Mouse (Mus musculus): ENCODE results near the gene Blvrb. TPM values are rescaled to one million over a fixed set of nuclear protein-coding genes. Genes with fewer than 3 reads are reported as not detected.

The Blvrb gene
- polyA plus RNA-seq, 1 experiment from 2014 or later: 97.3 TPM

DNA sequence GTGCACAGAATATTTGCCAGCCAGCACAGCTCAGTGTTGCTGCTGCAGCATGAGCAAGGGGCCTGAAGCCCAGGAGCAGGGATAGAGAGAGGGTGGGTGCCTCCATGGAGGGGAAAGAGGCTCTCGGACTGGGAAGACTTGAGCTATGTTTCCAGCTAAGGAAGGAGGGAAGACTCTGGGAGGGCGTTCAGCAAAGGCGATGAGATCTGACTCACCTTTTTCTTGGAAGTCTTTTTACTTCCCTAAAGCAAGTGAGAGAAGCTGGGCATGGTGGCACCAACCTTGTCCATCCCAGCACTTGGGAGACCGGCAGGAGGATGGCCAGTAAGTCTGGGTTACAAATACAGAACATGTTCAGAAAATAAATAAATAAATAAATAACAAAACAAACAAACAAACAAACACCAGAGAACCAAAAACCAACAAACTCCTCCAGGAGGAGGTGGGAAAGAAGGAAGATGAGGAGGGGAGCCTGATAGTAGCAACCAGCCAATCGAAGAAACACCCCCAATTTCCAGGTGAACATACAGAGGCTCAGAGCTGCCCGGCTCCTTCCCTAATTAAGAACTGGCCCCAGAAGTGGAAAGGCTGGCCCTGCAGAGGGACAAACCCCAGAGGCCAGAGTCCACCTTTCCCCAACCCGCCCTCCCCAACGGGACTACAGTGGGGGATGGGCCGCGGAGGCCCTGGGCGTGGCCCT, 33.3 kb downstream of the Blvrb start:
- TF ChIP-seq EP300 (optimal IDR thresholded peaks at IDR 0.05): peak; percentile 8
- no peak for TF ChIP-seq CTCF (IDR thresholded peaks at IDR 0.05; ENCODE audit: low read depth)
- no peaks in the 10 kb centered on the region for H3K9me3 ChIP-seq (ENCODE audit: control insufficient read depth, low read length)
- H3K9ac ChIP-seq (ENCODE audit: low read length): peak overlapping the region; percentile 2
- peak overlapping the region; percentile 33 for H3K4me3 ChIP-seq (ENCODE audit: low read depth, low read length)
- H3K27me3 ChIP-seq (ENCODE audit: control insufficient read depth, insufficient read depth, low read length): no peaks in the 10 kb centered on the region
- no peaks in the 10 kb centered on the region for H3K4me1 ChIP-seq (replicated peaks; ENCODE audit: control insufficient read depth, insufficient read depth)
- ATAC-seq (ENCODE audit: low FRiP score, low TSS enrichment) (peak; percentile 38), DNase-seq (ENCODE audit: low spot score) (peak; percentile 45)
- peak overlapping the region; percentile 79 for H3K27ac ChIP-seq (replicated peaks)
- 4% methylated on average over 11 of the region's 11 CpGs for WGBS
- H3K4me2 ChIP-seq (replicated peaks; ENCODE audit: low read depth): peak overlapping the region; percentile 57
- H3K36me3 ChIP-seq (ENCODE audit: control insufficient read depth, insufficient read depth, low read length): peaks cover 4% of the 10 kb centered on the region; the same call in 1 of the 2 replicates

GRCm38 (mm10) chr7:27481627-27481969, 33.8 kb downstream of the Blvrb start:
- peak overlapping the region; percentile 2 for H3K9ac ChIP-seq (ENCODE audit: low read length)
- no peak; the same call in 1 of the 2 replicates for TF ChIP-seq CTCF (IDR thresholded peaks at IDR 0.05; ENCODE audit: low read depth)
- no peak for TF ChIP-seq EP300 (optimal IDR thresholded peaks at IDR 0.05)
- peak overlapping the region; percentile 57 for H3K4me2 ChIP-seq (replicated peaks; ENCODE audit: low read depth)
- peak overlapping the region; percentile 33 for H3K4me3 ChIP-seq (ENCODE audit: low read depth, low read length)
- DNase-seq (ENCODE audit: low spot score): peak; percentile 99
- H3K27me3 ChIP-seq (ENCODE audit: control insufficient read depth, insufficient read depth, low read length): no peaks in the 10 kb centered on the region
- H3K36me3 ChIP-seq (ENCODE audit: control insufficient read depth, insufficient read depth, low read length): no peaks in the 10 kb centered on the region
- no peaks in the 10 kb centered on the region for H3K9me3 ChIP-seq (ENCODE audit: control insufficient read depth, low read length)
- ATAC-seq (ENCODE audit: low FRiP score, low TSS enrichment): peak; percentile 97
- WGBS: 0% methylated on average over 4 of the region's 12 CpGs
- H3K27ac ChIP-seq (replicated peaks): peak overlapping the region; percentile 79
- H3K4me1 ChIP-seq (replicated peaks; ENCODE audit: control insufficient read depth, insufficient read depth): no peaks in the 10 kb centered on the region

DNA sequence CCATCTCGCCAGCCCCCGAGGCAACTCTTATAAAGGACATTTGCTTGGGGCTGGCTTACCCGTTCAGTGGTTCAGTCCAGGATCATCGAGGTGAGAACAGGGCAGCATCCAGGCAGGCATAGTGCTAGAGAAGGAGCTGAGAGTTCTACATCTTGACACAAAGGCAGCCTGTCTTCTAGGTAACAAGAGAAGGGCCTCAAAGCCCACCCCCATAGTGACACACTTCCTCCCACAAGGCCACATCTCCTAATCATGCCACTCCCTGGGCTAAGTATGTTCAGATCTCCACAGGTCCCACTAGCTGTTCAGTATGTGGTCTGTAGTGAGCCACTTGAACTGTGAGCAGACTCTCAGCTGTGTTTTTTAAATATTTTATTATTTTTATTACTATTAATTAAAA, 36.1 kb downstream of the Blvrb start:
- no peak for DNase-seq (ENCODE audit: low spot score)
- 87% methylated on average over 4 of the region's 4 CpGs for WGBS

DNA sequence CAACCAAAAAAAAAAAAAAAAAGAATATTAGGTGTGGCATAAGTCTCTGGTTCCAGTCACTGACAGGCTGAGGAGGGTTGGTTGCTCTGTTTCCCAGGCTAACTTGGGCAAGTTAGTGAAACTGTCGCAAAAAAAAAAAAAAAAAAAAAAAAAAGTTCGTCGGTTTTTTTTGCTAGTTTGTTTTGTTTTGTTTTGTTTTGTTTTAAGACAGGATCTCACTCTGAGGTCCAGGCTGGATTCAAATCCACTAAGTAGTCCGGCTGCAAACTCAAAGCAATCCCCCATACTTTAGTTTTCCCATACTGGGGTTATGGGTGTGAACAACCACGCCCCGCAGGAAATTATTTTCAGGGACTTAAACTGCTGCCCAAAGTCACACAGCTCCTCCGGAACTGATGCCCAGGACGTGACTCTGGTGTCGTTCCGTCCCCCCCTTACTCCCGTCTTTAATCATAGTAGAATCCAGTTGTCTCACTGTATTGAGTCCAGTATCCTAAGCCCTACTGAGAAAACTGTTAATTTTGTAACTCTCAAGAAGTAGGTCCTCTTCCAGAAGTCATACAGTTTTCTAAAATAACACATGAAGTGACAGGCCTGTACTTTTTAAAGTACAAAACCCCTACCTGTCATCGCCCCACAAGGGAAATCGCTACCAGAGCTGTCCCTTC, 38.5 kb downstream of the Blvrb start:
- no peak for TF ChIP-seq CTCF (IDR thresholded peaks at IDR 0.05; ENCODE audit: low read depth)
- no peak for TF ChIP-seq EP300 (optimal IDR thresholded peaks at IDR 0.05)
- Histone ChIP-seq H3K36me3 (ENCODE audit: control insufficient read depth, insufficient read depth, low read length) (peaks cover 6% of the 10 kb centered on the region), H3K4me1 (replicated peaks; ENCODE audit: control insufficient read depth, insufficient read depth) (peaks cover 10% of the 10 kb centered on the region; the same call in 1 of the 2 replicates), H3K4me2 (replicated peaks; ENCODE audit: low read depth) (peak overlapping the region; percentile 73), H3K27me3 (ENCODE audit: control insufficient read depth, insufficient read depth, low read length) (no peaks in the 10 kb centered on the region), H3K4me3 (ENCODE audit: low read depth, low read length) (peak overlapping the region; percentile 84), H3K9me3 (ENCODE audit: control insufficient read depth, low read length) (no peaks in the 10 kb centered on the region), H3K9ac (ENCODE audit: low read length) (peak overlapping the region; percentile 51), H3K27ac (replicated peaks) (peak overlapping the region; percentile 87)
- WGBS: 1% methylated on average over 13 of the region's 13 CpGs
- no peak for ATAC-seq (ENCODE audit: low FRiP score, low TSS enrichment)
- no peak for DNase-seq (ENCODE audit: low spot score)

More for the DNA sequence above, 36.1 kb downstream of the Blvrb start:
- Histone ChIP-seq H3K4me2 (replicated peaks; ENCODE audit: low read depth) (no peak overlapping the region), H3K36me3 (ENCODE audit: control insufficient read depth, insufficient read depth, low read length) (no peaks in the 10 kb centered on the region), H3K27ac (replicated peaks) (no peak overlapping the region), H3K9me3 (ENCODE audit: control insufficient read depth, low read length) (no peaks in the 10 kb centered on the region), H3K4me3 (ENCODE audit: low read depth, low read length) (no peak overlapping the region), H3K9ac (ENCODE audit: low read length) (no peak overlapping the region), H3K27me3 (ENCODE audit: control insufficient read depth, insufficient read depth, low read length) (no peaks in the 10 kb centered on the region), H3K4me1 (replicated peaks; ENCODE audit: control insufficient read depth, insufficient read depth) (peaks cover 4% of the 10 kb centered on the region; the same call in 1 of the 2 replicates)
- TF ChIP-seq EP300 (optimal IDR thresholded peaks at IDR 0.05) (no peak), CTCF (IDR thresholded peaks at IDR 0.05; ENCODE audit: low read depth) (no peak)
- ATAC-seq (ENCODE audit: low FRiP score, low TSS enrichment): no peak

GRCm38 (mm10) chr7:27486770-27487697, 39.3 kb downstream of the Blvrb start, which contains the start of gene Sertad1:
Gene Sertad1 (plus strand): TSS chr7:27486910.
- H3K4me2 ChIP-seq (replicated peaks; ENCODE audit: low read depth): peak within 1 kb of the TSS; percentile 73
- WGBS: under 1% methylated on average over 64 of the region's 80 CpGs
- DNase-seq (ENCODE audit: low spot score): peak; percentile 100
- peaks cover 6% of the 10 kb centered on the region for H3K36me3 ChIP-seq (ENCODE audit: control insufficient read depth, insufficient read depth, low read length)
- H3K4me1 ChIP-seq (replicated peaks; ENCODE audit: control insufficient read depth, insufficient read depth): peaks cover 10% of the 10 kb centered on the region; the same call in 1 of the 2 replicates
- H3K9me3 ChIP-seq (ENCODE audit: control insufficient read depth, low read length): no peaks in the 10 kb centered on the region
- peak within 1 kb of the TSS; percentile 98 for H3K27ac ChIP-seq (replicated peaks)
- peak within 1 kb of the TSS; percentile 88 for H3K9ac ChIP-seq (ENCODE audit: low read length)
- peak; percentile 34 for TF ChIP-seq EP300 (optimal IDR thresholded peaks at IDR 0.05)
- peak; percentile 69 for TF ChIP-seq CTCF (IDR thresholded peaks at IDR 0.05; ENCODE audit: low read depth)
- peak within 1 kb of the TSS; percentile 84 for H3K4me3 ChIP-seq (ENCODE audit: low read depth, low read length)
- ATAC-seq (ENCODE audit: low FRiP score, low TSS enrichment): peak; percentile 93
- H3K27me3 ChIP-seq (ENCODE audit: control insufficient read depth, insufficient read depth, low read length): no peaks in the 10 kb centered on the region

Data from stomach, postnatal 0 days (tissue).